Mouse (Mus musculus): ENCODE data around the gene Rarg.

DNA sequence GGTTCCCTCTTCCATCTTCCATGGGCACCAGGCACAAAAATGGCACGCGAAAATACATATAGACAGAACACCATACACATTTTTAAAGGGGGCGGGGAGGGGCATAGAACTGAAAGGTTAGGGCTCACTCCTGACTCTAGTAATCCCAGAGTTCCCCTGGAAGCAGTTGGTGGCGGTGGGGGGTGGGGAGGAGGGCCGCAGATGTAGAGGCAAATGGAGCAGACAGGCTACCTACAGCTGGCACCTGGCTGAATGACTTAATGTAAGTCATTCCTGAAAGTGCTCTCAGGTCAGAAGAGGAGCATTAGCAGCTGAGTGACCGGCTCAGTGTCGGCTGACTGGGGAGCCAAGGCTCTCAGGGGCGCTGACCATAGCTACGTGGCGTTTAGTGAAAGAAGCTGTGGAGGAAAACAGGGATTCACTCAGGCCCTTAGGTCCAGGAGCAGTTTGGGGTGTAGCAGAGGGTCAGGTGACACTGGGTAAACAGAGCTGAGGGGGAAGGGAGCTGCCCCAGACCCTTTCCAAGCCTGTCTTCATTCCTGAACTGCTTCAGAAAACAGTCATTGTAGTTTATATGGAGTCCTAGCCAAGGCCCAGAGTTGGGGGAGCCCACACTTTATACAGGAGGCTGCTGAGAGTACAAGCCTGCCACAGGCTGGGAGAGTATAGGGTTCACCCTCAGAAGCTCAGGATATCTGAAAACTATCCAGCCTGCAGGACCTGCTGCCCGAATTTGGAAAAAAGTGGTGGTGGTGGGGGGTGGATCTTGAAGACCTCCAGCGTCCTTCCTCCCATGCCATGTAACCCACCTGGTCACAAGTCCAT is 14.7 kb downstream of the Rarg start:
- TF ChIP-seq HCFC1 (IDR thresholded peaks at IDR 0.05; ENCODE audit: borderline replicate concordance, insufficient read depth, low read length) = no peak
- TF ChIP-seq ZNF384 (IDR thresholded peaks at IDR 0.05; ENCODE audit: low read depth, low read length) = no peak
- TF ChIP-seq MAFK (IDR thresholded peaks at IDR 0.05; ENCODE audit: insufficient read depth, low read depth, low read length) = no peak
- no peak for TF ChIP-seq ZC3H11A (IDR thresholded peaks at IDR 0.05; ENCODE audit: borderline replicate concordance, low read depth, low read length)
- no peak for TF ChIP-seq CHD2 (IDR thresholded peaks at IDR 0.05; ENCODE audit: low read depth, low read length)

Measured in ES-E14 (cell line).